Mouse (Mus musculus) cortical plate, adult 2 months (tissue): ENCODE data around the gene Thoc6. TPM values are rescaled to one million over a fixed set of nuclear protein-coding genes. Genes with fewer than 3 reads are reported as not detected.

ENCODE experiments used
- H3K27ac ChIP-seq: fragments of 200-500 bp; 2 replicates; pipeline ENCODE4 v1.5.1; 2012; ENCODE audit warnings: low read length, control low read depth, inconsistent platforms; ENCODE audit not compliant: insufficient read depth
- H3K4me1 ChIP-seq: fragments of 200-500 bp; 2 replicates; pipeline ENCODE4 v1.6.1; 2011; ENCODE audit warnings: low read length; ENCODE audit not compliant: control insufficient read depth, insufficient read depth
- H3K4me3 ChIP-seq: fragments of 200-500 bp; 2 replicates; pipeline ENCODE4 v1.5.1; 2011; ENCODE audit warnings: mild to moderate bottlenecking, low read length, control low read depth; ENCODE audit not compliant: insufficient read depth
- CTCF ChIP-seq: fragments of 200-500 bp; IDR thresholded peaks from 2 replicates; pipeline ENCODE4 v1.5.1; 2011; ENCODE audit warnings: mild to moderate bottlenecking, control low read depth, low read length; ENCODE audit not compliant: insufficient read depth; ENCODE audit errors: extremely low read depth
- POLR2A ChIP-seq: fragments of 200-500 bp; IDR thresholded peaks from 2 replicates; pipeline ENCODE4 v1.6.1; 2011; ENCODE audit warnings: mild to moderate bottlenecking, low read length, control low read depth; ENCODE audit not compliant: insufficient read depth; ENCODE audit errors: extremely low read depth
- polyA plus RNA-seq: library from polyadenylated mRNA; depleted of rRNA; stranded (reverse); fragments of >200 nt; gene quantifications from 2 replicates; pipeline ENCODE4 v1.2.3, GENCODE M21; 2012; rRNA removed

Thoc6 gene
- polyA plus RNA-seq, 1 experiment, result 8.5 TPM

GRCm38 (mm10) chr17:23645894-23646293 is 27.8 kb downstream of the Thoc6 start:
- Histone ChIP-seq H3K4me1 (no peaks in the 10 kb centered on the region), H3K4me3 (no peak overlapping the region), H3K27ac (no peak overlapping the region)
- TF ChIP-seq CTCF, result no peak
- TF ChIP-seq POLR2A, result no peak

GRCm38 (mm10) chr17:23644613-23645495 is 28.8 kb downstream of the Thoc6 start, which contains the start of gene Mmp25:
Mmp25 (minus strand) TSS chr17:23645277.
- no peak for TF ChIP-seq POLR2A
- no peak for TF ChIP-seq CTCF
- Histone ChIP-seq H3K27ac (no peak within 1 kb of the TSS), H3K4me1 (no peaks in the 10 kb centered on the region), H3K4me3 (peak within 1 kb of the TSS; percentile 22; the same call in 1 of the 2 replicates)

- TF ChIP-seq POLR2A, result no peak
- TF ChIP-seq CTCF, result no peak
- no peak overlapping the region for H3K4me3 ChIP-seq
- H3K4me1 ChIP-seq, result no peaks in the 10 kb centered on the region
- H3K27ac ChIP-seq, result no peak overlapping the region
These were observed 42.4 kb downstream of the Thoc6 start for GRCm38 (mm10) chr17:23631241-23631640.

GRCm38 (mm10) chr17:23630195-23631020 is 43.3 kb downstream of the Thoc6 start:
- H3K27ac ChIP-seq, result no peak overlapping the region
- H3K4me1 ChIP-seq, result no peaks in the 10 kb centered on the region
- H3K4me3 ChIP-seq, result no peak overlapping the region
- TF ChIP-seq CTCF, result peak; percentile 62
- no peak for TF ChIP-seq POLR2A

- H3K4me1 ChIP-seq, result no peaks in the 10 kb centered on the region
- no peak for TF ChIP-seq CTCF
- TF ChIP-seq POLR2A, result no peak
- no peak overlapping the region for H3K27ac ChIP-seq
- H3K4me3 ChIP-seq, result no peak overlapping the region
These were observed 45.9 kb downstream of the Thoc6 start for GRCm38 (mm10) chr17:23627813-23628212.

- H3K27ac ChIP-seq, result no peak overlapping the region
- H3K4me3 ChIP-seq, result no peak overlapping the region
- TF ChIP-seq POLR2A (no peak), CTCF (no peak)
- no peaks in the 10 kb centered on the region for H3K4me1 ChIP-seq
These were observed 53.3 kb downstream of the Thoc6 start for GRCm38 (mm10) chr17:23620351-23620750.

Other genes starting within 250 kb of the Thoc6 start
- not detected in 2 replicates for gene Vmn2r117, start 194.2 kb downstream of the Thoc6 start, polyA plus RNA-seq
- gene Zfp213, start 109.6 kb downstream of the Thoc6 start, polyA plus RNA-seq, result 7.9 and 8.7 TPM in 2 replicates
- gene Zfp13, start 74.4 kb downstream of the Thoc6 start, polyA plus RNA-seq, result 27.2 and 28.5 TPM in 2 replicates
- gene Zscan10, start 73.0 kb downstream of the Thoc6 start, polyA plus RNA-seq, result 0.13 TPM in 1 of 2 replicates, not detected in the other
- gene Mmp25, start 28.6 kb downstream of the Thoc6 start, polyA plus RNA-seq, result 0.23 and 0.28 TPM in 2 replicates
- 0.10 TPM in 1 of 2 replicates, not detected in the other for gene Bicdl2, start 13.4 kb downstream of the Thoc6 start, polyA plus RNA-seq
- 137 and 139 TPM in 2 replicates for gene Hcfc1r1, start 286 bp downstream of the Thoc6 start, polyA plus RNA-seq
- 2.7 and 4.2 TPM in 2 replicates for gene Tnfrsf12a, start 3.6 kb upstream of the Thoc6 start, polyA plus RNA-seq
- gene Cldn6, start 5.4 kb upstream of the Thoc6 start, polyA plus RNA-seq, result 0.09 TPM in 1 of 2 replicates, not detected in the other
- 0.13 and 0.21 TPM in 2 replicates for gene Cldn9, start 10.1 kb upstream of the Thoc6 start, polyA plus RNA-seq
- gene 1520401A03Rik, start 48.9 kb upstream of the Thoc6 start, polyA plus RNA-seq, result 0.21 TPM in 2 replicates
- 10.3 and 10.6 TPM in 2 replicates for gene Pkmyt1, start 52.5 kb upstream of the Thoc6 start, polyA plus RNA-seq
- 61.8 and 65.7 TPM in 2 replicates for gene Paqr4, start 67.0 kb upstream of the Thoc6 start, polyA plus RNA-seq
- 0.85 and 0.96 TPM in 2 replicates for gene Kremen2, start 72.0 kb upstream of the Thoc6 start, polyA plus RNA-seq
- 257 and 259 TPM in 2 replicates for gene Flywch1, start 97.7 kb upstream of the Thoc6 start, polyA plus RNA-seq
- gene Flywch2, start 112.2 kb upstream of the Thoc6 start, polyA plus RNA-seq, result 27.2 and 28.8 TPM in 2 replicates
- gene Srrm2, start 116.7 kb upstream of the Thoc6 start, polyA plus RNA-seq, result 640 and 696 TPM in 2 replicates
- 547 and 628 TPM in 2 replicates for gene Elob, start 155.3 kb upstream of the Thoc6 start, polyA plus RNA-seq
- gene Prss33, start 162.2 kb upstream of the Thoc6 start, polyA plus RNA-seq, result not detected in 2 replicates
- not detected in 2 replicates for gene Prss32, start 170.0 kb upstream of the Thoc6 start, polyA plus RNA-seq
- 0.23 and 0.29 TPM in 2 replicates for gene Prss41, start 170.3 kb upstream of the Thoc6 start, polyA plus RNA-seq
- not detected in 2 replicates for gene Prss21, start 194.2 kb upstream of the Thoc6 start, polyA plus RNA-seq
- not detected in 2 replicates for gene Dcpp1, start 207.0 kb upstream of the Thoc6 start, polyA plus RNA-seq
- gene Dcpp2, start 207.0 kb upstream of the Thoc6 start, polyA plus RNA-seq, result not detected in 2 replicates
- gene Dcpp3, start 243.6 kb upstream of the Thoc6 start, polyA plus RNA-seq, result not detected in 2 replicates